Mouse (Mus musculus) erythroblast, embryonic 14.5 days (primary cell): ENCODE results near the gene Hck.

Source experiments
- GATA1 ChIP-seq: IDR thresholded peaks from 2 replicates; pipeline ENCODE4 v1.6.1; 2012; ENCODE audit warnings: low read length, inconsistent platforms, mixed read lengths
- TAL1 ChIP-seq: IDR thresholded peaks from 3 replicates; pipeline ENCODE4 v1.6.1; 2012; ENCODE audit warnings: low read length, inconsistent platforms, mixed read lengths

DNA sequence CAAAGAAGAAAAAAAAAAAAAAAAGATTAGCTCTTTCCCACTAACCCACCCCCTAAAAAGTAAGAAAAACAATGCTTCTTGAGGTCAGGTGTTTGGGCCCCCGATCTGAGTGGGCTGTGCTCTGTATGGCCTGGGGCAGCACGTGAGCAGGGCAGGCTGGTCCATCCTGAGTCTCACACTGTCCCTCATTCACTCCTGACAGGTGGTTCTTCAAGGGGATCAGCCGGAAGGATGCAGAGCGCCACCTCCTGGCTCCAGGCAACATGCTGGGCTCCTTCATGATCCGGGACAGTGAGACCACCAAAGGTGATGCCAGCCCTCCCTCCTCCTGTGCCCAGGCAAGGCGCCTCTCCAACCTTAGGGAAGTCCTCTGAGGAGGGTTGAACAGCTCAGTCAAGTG is 22.8 kb downstream of the Hck start:
- TF ChIP-seq TAL1 (no peak), GATA1 (no peak)
